Mouse (Mus musculus) induced T-regulatory cell, adult 2 months (primary cell): ENCODE data around the gene Majin.

Experiments
- DNase-seq: peaks from one replicate; pipeline ENCODE4 v3.0.0-alpha.2; 2012; ENCODE audit warnings: low read depth

The Majin gene

DNA sequence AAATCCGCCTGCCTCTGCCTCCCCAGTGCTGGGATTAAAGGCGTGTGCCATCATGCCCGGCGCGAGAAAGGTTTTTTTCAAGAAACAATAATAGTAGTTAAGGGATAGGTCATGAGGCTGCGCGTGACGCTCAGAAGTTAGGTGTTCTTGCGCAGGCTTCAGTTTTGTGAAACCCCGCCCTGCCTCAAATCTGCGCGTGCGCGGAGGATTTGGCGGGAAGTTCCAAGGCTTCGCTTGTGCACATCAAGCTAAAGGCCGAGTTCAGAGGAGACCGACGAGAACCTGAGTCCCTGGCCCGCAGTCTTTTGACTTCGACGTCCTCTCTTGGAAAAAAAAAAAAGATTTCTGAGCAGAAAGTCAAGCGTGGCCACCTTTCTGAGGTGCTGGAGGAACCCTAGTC lies at the start of gene Majin:
Gene Majin, plus strand, starts transcription at position 258 of the 400 bp plus-strand sequence.
- no peak for DNase-seq

DNA sequence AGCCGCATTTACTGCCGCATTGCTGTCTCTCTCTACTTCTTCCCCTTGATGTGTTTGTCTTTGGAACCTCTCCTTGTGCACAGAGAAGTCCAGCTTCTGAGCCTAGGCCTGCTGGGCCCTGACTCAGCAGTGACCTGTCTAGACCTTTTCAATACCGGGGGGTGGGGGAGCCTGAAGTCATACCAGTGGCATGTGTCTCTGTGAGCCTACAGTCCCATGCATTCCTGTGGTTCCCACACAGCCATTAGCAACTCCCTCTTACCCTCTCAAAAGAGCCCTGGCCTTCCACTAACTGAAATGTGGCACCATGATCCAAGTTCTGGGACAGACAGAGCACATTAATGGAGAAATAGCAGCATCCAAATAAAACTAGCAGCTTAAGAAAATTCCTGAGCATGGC lies 47.8 kb upstream of the Majin start:
- no peak for DNase-seq

DNA sequence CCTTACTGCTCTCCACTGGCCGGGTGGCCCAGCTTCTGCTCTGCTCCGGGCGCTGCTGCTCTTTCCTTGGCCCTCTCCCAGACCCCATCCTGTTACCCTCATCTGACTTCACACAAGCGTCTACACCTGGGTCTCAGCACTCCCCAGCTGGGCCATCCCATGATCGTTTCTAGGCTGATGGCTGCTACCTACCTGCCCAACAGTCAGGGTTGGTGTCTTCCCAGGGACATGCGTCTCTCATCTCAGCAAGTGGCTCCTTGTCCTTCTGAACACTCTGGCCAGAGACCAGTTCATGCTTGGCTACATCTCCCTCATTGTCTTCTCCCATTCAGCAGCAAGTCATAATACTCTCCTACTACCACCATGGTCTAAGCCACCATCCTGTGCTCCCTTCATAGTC lies 44.5 kb upstream of the Majin start:
- peak; percentile 23 for DNase-seq

DNA sequence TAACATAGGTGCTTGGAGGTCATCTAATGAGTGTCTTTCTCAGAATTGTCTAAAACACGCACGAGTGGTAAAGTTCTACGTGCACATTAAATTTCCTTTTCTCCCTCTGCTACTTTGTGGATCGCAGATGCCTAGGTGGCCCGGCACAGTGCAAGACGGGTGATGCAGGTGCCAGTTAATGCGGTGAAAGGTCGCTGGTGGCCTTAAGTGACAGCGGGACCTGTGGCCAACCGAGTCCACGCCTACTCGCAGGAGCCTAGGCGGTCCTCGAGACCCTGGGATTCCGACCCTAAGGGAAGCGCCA lies 43.9 kb upstream of the Majin start:
- no peak for DNase-seq

DNA sequence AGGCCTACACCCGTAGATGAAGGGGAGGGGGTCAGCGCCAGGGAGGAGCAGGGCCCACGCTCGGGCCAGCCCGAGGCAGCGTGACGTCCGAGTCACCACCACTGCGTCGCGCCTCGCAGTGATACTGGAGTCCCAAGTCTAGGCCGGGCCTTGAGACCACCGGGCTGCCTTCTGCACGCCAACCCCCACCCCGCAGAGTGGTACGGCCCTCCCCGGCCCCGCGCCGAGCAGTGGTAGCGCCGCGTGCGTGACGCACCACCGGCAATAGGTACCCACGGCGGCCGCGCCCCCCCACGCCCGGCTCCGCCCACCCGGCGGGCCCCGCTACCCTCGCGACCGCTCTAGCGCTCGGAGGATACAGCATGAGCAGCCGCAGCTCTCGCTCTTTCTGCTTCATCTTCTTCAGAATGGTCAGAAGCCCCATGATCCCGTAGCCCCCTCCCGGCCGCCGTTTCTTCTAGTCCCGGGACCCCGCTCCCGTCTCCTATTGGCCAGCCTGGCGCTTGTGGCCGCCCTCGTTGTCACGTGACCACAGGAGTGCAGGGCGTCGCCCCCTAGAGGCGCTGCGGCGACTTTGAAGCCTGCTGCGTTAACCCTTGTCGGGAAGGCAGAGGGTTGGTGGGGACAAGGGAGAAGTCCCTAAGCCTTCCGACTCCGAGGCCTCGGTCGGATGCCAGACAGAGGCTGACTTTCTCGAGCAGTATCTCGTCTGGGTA lies 43.4 kb upstream of the Majin start, which contains the start of gene Batf2:
Gene Batf2, plus strand, starts transcription at position 306 of the 716 bp plus-strand sequence.
- peak; percentile 97 for DNase-seq

DNA sequence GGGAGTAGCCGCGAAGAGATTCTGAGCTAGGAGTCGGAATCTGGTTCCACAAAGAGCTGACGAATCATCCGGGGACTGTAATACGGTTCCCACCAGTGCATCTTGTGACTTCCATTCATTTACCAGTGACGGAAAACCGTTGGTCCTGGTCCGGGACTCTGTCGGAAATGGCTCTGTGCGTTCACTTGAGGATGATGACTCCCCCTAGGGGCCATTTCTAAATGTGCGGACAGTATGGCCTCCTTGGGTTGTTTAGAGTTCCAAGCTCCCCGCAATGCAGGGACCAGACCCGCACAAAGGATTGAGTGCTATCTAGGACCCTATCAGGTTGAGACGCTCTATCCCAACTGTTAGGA lies 42.8 kb upstream of the Majin start, which contains the start of gene Arl2:
Gene Arl2, minus strand, starts transcription at position 155 of the 356 bp plus-strand sequence.
- peak; percentile 95 for DNase-seq

DNA sequence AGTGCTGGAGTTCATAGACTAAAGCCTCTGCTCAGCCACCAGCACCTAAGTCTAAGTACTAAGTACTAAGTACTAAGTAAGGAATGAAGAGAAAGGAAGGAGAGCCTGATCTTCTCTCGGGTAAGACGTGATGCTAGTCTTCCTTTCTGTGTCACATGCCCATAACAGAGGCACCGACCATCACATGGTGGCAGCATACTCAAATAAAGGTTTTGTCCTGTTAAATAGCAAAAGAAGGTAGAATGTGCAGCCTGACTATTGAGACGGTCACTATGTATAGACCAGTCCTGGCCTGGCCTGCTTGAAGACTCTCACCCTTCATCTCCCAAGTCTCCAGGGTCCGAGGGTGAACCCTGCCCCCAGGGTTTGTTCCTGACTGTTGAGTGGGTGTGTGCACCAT lies 39.3 kb upstream of the Majin start:
- no peak for DNase-seq

DNA sequence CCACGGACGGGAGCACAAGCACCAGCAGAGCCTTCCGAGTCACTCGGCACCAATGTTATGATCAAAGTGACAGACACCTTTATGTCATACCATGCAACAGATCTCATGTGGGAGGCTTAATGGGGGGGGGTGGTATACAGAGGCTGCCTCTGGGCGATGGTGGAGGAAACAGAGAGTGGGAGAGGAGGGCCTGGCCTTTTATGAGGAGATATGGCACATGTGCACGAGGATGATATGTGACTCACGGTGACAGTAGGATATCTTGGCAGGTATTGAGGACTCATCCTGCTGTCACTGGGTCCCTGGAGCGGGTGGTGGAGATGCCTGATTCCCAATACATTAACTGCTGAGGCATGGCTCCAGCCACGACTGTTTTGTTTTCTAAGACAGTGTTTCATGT lies 29.0 kb upstream of the Majin start:
- no peak for DNase-seq

DNA sequence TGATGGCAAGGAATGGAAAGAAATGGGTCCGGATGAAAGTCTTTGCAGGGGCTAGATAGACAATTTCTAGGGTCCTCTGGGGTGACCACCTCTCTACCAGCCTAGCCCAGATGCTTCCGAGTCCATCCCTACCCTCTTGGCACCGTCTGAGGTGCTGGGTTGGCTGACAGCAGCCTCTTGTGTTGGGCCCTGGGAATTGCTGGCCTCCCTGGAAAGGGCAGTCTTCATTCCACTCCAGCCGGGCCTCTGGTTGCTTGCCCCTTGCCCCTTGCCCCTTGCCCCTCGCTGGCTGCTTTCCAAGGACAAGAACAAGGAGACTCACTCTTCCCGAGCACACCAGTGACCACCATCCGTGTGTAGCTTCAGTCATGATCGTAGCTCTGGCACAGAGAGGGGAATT lies 27.8 kb upstream of the Majin start:
- DNase-seq, result no peak

DNA sequence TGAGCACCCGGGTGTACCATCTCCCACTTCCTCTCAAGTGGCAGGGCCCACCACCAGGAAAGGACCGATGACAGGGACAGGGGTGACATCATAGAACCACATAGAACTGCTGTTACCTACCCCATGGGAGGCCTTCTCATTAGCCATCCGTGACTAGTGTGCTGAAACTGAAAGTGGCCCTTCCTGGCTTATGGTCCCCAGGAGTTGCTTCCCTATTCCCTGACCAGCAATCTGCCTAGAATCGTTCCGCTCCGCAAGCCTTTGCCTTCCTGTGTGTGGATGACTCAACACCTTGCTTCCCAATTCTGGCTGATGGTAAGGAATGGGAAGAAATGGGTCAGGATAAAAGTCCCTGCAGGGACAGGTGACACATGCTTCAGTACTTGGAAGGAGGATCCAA lies 27.0 kb upstream of the Majin start:
- no peak for DNase-seq

DNA sequence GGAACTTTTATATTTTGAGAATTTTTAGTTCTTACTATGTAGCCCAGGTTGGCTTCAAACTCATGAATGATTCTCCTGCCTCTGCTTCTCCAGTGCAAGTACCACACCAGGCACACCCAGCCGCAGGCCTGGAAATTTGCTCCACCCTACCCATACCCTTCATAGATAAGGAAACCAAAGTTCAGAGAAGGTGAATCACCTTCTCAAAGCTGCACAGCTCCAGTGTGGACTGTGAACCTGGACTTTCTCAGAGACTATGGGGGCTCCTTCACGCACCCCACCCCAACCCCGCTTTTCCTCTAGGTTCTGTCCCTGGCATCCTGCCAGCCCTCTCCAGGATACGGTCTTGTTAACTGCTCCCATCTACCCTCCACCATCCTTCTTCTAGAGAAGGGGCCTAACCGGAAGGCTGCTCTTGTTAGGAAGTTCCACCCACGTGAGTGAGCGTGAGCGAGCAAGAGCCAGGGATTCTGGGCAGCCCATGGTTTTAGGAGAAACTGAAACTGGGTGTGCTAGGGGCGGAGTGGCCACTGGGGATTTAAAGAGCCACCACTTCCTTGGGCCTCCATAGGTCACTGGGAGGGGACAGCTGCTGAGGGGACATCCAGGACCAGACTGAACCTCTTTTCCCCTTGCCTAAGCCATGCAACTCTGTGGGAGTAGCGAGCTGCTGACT lies 20.2 kb upstream of the Majin start:
- no peak for DNase-seq

DNA sequence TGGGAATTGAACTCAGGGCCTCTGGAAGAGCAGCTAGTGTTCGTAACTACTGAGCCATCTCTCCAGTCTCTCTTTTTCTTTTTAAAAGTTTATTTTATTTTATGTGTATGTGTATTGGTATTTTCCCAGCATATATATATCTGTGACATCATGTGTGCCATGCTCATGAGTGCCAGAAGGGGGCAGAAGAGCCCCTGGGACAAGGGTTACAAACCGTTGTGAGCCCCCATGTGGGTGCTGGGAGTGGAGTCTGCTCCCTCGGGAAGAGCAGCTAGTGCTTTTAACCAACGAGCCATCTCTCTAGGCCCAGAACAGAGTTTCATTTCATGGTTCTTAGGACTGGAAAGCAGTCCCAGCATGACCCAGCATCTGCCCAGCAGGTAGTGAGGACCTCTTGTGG lies 17.4 kb upstream of the Majin start:
- no peak for DNase-seq

DNA sequence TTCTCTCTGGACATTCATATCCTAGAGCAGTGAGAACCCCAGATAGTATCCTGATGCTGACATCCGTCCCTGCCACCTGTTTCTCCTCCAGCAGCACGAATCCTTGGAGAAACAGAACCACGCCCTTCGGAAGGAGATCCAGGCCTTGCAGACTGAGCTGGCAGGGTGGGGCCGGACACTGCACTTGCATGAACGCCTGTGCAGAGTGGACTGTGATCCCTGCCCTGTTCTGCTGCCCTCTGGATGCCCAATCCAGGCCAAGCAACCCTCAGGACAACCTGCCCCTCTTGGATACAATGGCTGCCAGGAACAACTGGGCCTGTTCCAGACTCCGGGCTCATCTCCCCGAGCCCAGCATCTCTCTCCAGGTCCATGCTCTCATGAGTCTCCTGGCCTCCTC lies 13.0 kb upstream of the Majin start:
- no peak for DNase-seq

DNA sequence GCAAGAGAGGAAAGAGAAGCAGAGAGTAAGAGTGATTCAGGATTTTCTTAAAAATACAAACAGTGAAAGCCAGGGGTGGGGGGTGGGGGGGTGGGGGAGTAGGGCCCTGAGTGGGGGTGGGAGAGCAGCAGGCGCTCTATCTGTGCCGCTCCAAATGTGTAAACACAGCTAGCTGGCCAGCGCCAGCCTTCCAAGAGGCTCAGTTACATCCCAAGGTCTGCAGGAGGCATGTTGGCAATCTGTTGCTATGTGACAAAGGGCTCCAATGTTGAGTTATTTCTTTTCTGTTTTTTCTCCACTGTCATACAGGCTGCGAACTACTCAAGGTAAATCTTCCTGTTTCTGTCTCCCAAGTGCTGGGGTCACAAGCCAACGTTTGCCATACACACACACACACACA lies 9.4 kb upstream of the Majin start:
- no peak for DNase-seq

DNA sequence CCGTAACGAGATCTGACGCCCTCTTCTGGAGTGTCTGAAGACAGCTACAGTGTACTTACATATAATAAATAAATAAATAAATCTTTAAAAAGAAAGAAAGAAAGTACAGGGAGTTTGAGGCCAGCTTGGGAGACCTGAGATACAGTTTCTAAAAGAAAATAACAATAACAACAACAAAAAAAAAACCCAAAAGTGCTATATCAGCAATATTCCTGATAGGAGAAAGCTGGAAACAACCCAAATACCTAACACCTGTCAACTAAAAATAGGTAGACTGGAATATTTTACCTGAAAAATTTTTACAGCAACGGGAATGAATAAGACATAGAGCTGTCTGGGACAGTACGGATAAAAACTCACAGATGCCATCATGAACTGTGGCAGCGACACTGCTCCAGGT lies 5.4 kb upstream of the Majin start:
- no peak for DNase-seq

DNA sequence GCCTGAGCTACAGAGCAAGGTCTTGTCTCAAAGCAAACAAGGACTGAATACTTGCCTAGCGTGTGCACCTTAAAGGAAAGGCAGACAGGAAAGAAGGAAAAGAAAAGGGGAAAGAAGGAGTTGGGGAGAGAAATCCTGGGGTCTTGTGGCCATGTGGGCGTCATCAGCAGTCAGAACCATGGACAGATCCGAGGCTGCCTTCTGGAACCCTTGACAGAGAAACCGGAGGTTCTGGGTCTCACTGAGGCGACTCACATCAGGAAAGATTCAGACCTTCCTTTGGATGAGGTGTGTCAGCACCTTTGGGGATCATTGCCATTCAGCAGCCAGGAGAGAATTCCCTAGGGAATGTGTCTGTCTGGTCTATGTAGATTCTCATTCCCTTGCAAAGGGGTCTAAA lies 2.6 kb upstream of the Majin start:
- DNase-seq, result peak; percentile 20

DNA sequence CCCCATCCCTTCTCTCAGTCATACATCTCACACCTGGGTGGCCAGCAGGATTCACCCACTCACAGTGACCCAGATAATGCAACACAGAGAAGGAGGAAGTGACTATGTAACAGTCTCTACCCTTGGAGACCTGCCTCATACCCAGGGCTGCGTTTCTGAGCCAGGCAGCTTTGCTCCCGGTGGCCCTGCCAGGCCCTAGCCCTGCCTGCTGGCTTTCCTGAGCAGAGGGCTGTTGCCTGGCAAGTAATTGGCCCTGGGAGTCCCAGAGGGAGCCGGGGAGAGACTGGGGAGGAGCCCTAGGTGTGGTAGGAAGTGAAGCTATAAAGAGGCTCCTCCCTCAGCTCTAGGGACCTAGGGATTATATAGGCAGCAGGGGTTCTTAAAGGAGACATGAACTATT lies 1.7 kb upstream of the Majin start:
- no peak for DNase-seq

DNA sequence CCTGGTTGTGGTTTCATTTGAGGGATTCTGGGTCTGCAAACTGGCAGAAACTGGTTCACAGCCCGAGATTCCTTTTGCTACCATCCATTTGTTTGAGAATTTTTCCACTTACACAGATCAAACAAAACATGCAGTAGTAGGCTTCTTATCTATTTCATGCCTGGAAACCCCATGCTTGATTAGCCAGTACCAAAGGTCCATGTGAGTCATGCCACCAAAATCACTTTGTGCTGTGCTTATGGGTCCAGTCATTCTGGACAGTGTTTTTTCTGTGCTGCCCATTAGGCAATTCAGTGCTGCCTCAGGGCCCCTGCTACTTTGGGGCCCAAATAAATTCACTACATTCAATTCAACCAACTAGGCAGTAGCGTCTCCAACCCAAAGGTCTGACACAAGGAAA lies 20.1 kb downstream of the Majin start:
- no peak for DNase-seq

DNA sequence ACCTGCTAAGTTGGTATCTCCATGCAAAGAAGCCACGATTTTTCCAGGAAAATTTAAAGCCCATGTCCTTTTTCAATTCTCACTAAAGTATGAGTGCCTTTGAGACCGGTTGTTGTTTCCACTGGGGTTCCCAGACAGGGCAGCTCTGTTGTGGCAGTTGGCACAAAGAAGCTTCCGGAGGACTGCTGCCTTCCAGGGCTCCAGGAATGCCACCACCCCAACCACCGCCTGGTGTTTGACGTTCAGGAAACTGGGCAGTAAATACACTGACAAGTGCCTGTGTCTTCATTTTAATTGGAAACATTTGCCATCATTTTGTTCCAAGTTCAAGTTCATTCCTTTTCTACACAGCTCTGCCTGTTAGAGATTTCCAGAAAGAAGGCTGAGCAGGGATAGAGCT lies 22.5 kb downstream of the Majin start:
- no peak for DNase-seq

DNA sequence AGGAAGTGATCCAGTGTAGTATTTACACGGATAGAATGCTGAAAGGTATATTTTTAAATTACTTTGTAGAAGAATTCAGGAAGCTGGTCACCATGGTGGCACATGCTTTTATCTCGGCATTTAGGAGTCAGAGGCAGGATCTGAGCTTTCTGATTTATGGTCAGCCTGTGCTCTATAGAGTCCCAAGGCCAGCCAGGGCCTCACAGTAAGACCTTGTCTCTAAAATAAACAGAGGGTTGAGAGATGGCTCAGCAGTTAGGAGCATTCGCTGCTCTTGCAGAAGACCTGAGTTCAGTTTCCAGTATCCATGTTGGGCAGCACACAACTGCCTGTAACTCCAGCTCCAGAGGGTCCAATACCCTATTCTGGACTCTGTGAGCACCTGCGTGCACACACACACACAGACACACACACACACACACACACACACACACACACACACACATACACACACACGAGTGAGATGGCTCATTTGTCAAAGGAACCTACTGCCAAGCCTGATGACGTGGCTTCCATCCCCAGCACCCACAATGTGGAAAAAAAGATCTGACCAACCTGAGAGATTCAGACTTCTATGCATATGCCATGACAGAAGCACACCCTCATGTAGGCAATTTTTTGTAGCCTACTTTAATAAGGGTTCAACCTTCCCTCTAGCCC lies 32.0 kb downstream of the Majin start:
- DNase-seq, result no peak

DNA sequence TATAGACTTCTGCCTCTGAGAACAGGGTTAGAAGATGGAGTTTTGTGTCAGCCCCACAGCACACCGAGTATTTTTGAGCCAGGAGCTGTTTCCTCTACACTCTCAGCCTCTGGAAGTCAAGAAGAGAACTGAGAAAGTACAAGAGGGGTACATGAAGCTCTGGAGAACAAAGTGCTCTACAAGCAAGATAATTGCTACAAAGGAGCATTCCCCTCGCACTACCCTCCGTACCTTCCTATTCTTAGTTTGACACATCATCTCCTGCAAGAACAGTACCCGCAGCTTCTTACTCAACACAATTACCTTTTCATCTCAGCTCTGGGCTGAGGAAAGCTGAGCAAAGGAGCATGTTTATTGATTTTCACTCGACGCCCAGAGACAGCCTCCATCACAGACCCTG lies 34.4 kb downstream of the Majin start:
- no peak for DNase-seq

DNA sequence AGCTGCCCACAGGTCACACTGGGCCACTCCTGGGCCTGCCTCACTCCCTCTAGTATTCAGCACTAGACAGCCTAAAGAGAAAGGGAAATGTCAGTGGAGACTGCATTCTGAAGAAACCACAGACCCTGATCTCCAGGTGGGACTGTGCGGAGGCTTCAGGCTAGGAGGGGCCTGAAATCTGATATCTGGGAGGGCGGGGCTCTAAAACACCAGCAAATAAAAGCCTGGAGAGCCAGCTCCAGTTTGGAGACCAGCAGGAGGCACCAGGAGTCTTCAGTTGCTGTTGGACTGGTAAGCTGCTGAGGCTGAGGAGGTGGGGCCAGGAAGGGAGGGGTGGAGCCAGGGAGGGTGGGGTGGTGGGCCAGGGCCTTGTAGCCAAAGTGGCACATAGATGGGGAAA lies 41.9 kb downstream of the Majin start, which contains the start of gene Gpha2:
Gene Gpha2, plus strand, starts transcription at position 246 of the 400 bp plus-strand sequence.
- DNase-seq, result no peak

DNA sequence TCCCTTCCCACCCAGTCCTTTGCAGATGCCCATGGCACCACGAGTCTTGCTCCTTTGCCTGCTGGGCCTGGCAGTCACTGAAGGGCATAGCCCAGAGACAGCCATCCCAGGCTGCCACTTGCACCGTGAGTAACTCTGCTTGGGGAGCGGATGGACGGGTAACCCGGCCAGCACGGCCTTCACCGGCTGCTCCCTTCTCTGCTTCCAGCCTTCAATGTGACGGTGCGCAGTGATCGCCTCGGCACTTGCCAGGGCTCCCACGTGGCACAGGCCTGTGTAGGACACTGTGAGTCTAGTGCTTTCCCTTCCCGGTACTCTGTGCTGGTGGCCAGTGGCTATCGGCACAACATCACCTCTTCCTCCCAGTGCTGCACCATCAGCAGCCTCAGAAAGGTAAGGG lies 42.6 kb downstream of the Majin start:
- DNase-seq, result no peak

DNA sequence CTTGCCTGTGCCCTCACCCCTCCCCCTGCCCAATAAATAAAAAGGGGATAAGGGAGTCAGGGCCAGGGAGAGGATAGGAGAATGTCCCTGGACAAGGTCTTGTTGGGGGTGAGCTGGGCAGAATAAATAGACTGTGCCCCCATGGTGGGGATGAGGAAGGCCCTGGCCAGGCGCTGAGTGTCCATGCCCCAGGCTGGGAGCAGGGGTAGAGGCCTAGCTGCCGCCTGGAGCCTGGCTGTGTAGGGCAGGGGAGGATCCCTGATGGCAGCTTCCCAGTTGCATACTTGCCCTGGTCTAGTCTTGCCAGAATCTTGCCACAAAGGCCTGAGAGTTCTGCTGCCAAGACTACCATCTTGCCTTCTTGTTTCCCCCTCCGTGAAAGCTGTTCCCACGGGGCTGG lies 43.7 kb downstream of the Majin start:
- no peak for DNase-seq
